Mouse (Mus musculus) ES-E14 (cell line): ENCODE data around the gene Myo5c. TPM values are rescaled to one million over a fixed set of nuclear protein-coding genes. Genes with fewer than 3 reads are reported as not detected.
"Not testable (repeated sequence)": the region's sequence is repeated elsewhere in the genome, so short reads cannot be mapped to it uniquely, and the experiment has no call there.

Source experiments
- DNase-seq: peaks from one replicate; pipeline ENCODE4 v3.0.0-alpha.2; 2013; ENCODE audit warnings: low read depth, low spot score
- H3K27ac ChIP-seq: 2 replicates; pipeline ENCODE4 v1.5.1; 2012; ENCODE audit warnings: low read depth, mild to moderate bottlenecking, low read length, moderate library complexity, mixed read lengths; ENCODE audit not compliant: poor library complexity, insufficient read depth, severe bottlenecking
- H3K36me3 ChIP-seq: 2 replicates; pipeline ENCODE4 v1.6.1; 2012; ENCODE audit warnings: mild to moderate bottlenecking, low read length, moderate library complexity, mixed read lengths; ENCODE audit not compliant: control insufficient read depth, poor library complexity, insufficient read depth, severe bottlenecking
- H3K4me1 ChIP-seq, 2 experiments: fragments of 150-350 bp in 1 of 2; sonication (generic) in 1 of 2; 2 replicates each; pipeline ENCODE4 v1.6.1; 2012; ENCODE audit warnings: low read length in 2 of 2, mild to moderate bottlenecking in 1 of 2, mixed read lengths in 1 of 2; ENCODE audit not compliant: control insufficient read depth in 2 of 2, insufficient read depth in 2 of 2, poor library complexity in 1 of 2
- H3K4me3 ChIP-seq, 2 experiments: fragments of 150-350 bp in 1 of 2; sonication (generic) in 1 of 2; 2 replicates each; pipeline ENCODE4 v1.5.1; 2012; ENCODE audit warnings: low read length in 2 of 2, low read depth in 1 of 2, mild to moderate bottlenecking in 1 of 2, mixed read lengths in 1 of 2; ENCODE audit not compliant: insufficient read depth in 1 of 2, poor library complexity in 1 of 2, severe bottlenecking in 1 of 2
- H3K9ac ChIP-seq: 2 replicates; pipeline ENCODE4 v1.6.1; 2012; ENCODE audit warnings: low read depth, mild to moderate bottlenecking, low read length, mixed read lengths; ENCODE audit not compliant: poor library complexity, insufficient read depth, severe bottlenecking
- H3K9me3 ChIP-seq: fragments of 150-350 bp; sonication (generic); 2 replicates; pipeline ENCODE4 v1.6.1; 2012; ENCODE audit warnings: low read depth, mild to moderate bottlenecking, low read length; ENCODE audit not compliant: control insufficient read depth, insufficient read depth
- CHD2 ChIP-seq: IDR thresholded peaks from 2 replicates; pipeline ENCODE4 v1.6.1; 2014; ENCODE audit warnings: mild to moderate bottlenecking, low read depth, low read length, inconsistent platforms
- HCFC1 ChIP-seq: IDR thresholded peaks from 2 replicates; pipeline ENCODE4 v1.6.1; 2012; ENCODE audit warnings: low read length, inconsistent platforms, borderline replicate concordance; ENCODE audit not compliant: insufficient read depth
- MAFK ChIP-seq: IDR thresholded peaks from 2 replicates; pipeline ENCODE4 v1.6.1; 2014; ENCODE audit warnings: mild to moderate bottlenecking, low read depth, low read length, inconsistent platforms; ENCODE audit not compliant: insufficient read depth
- ZC3H11A ChIP-seq: IDR thresholded peaks from 2 replicates; pipeline ENCODE4 v1.6.1; 2012; ENCODE audit warnings: low read depth, mild to moderate bottlenecking, inconsistent platforms, low read length, borderline replicate concordance
- ZNF384 ChIP-seq: IDR thresholded peaks from 2 replicates; pipeline ENCODE4 v1.6.1; 2012; ENCODE audit warnings: low read depth, low read length, inconsistent platforms
- in situ Hi-C, 2 experiments: fragments of 600-800 bp; cut with MboI; formaldehyde crosslinking; loops; one replicate each; pipeline ENCODE4 v1.15.1; 2025; ENCODE audit warnings: low sequenced_read_pairs in 2 of 2, inconsistent platforms in 1 of 2; ENCODE audit not compliant: unreplicated experiment in 2 of 2
- total RNA-seq: library from RNA; depleted of rRNA; stranded (reverse); fragments of 300-350 nt; gene quantifications from 2 replicates; pipeline ENCODE4 v1.2.3, GENCODE M21; 2012

The Myo5c gene
- total RNA-seq, 1 experiment = 7.5 TPM

- in situ Hi-C loops = no loop called here
- Histone ChIP-seq H3K9me3 (no peaks in the 10 kb centered on the region), H3K27ac (no peak overlapping the region), H3K4me3 (no peak overlapping the region), H3K36me3 (peaks cover 3% of the 10 kb centered on the region; the same call in 1 of the 2 replicates), H3K9ac (no peak overlapping the region), H3K4me1 (no peaks in the 10 kb centered on the region)
- TF ChIP-seq HCFC1 (no peak), MAFK (no peak), CHD2 (no peak), ZC3H11A (no peak), ZNF384 (no peak)
- no peak for DNase-seq
Observed at GRCm38 (mm10) chr9:75247870-75248269, 16.1 kb downstream of the Myo5c start.

- DNase-seq = no peak
- Histone ChIP-seq H3K27ac (no peak overlapping the region), H3K4me1 (no peaks in the 10 kb centered on the region), H3K4me3 (no peak overlapping the region), H3K9ac (no peak overlapping the region), H3K36me3 (peaks cover 3% of the 10 kb centered on the region; the same call in 1 of the 2 replicates), H3K9me3 (no peaks in the 10 kb centered on the region)
- TF ChIP-seq ZNF384 (no peak), MAFK (no peak), HCFC1 (no peak), CHD2 (no peak), ZC3H11A (no peak)
- in situ Hi-C loops = no loop called here
Observed at GRCm38 (mm10) chr9:75248359-75248758, 16.5 kb downstream of the Myo5c start.

GRCm38 (mm10) chr9:75248874-75249273 lies 17.1 kb downstream of the Myo5c start:
- no peak overlapping the region for H3K27ac ChIP-seq
- no peak overlapping the region for H3K9ac ChIP-seq
- peaks cover 3% of the 10 kb centered on the region; the same call in 1 of the 2 replicates for H3K36me3 ChIP-seq
- H3K4me1 ChIP-seq = no peaks in the 10 kb centered on the region
- no peaks in the 10 kb centered on the region for H3K9me3 ChIP-seq
- TF ChIP-seq CHD2 (no peak), ZNF384 (no peak), ZC3H11A (no peak), HCFC1 (no peak), MAFK (no peak)
- H3K4me3 ChIP-seq = no peak overlapping the region
- in situ Hi-C loops = no loop called here
- no peak for DNase-seq

- in situ Hi-C loops, H3K9ac ChIP-seq, H3K27ac ChIP-seq: not testable (repeated sequence)
Observed at GRCm38 (mm10) chr9:75253158-75253557, 21.3 kb downstream of the Myo5c start.

GRCm38 (mm10) chr9:75253766-75254165 lies 21.9 kb downstream of the Myo5c start:
- TF ChIP-seq ZC3H11A (no peak), HCFC1 (no peak), ZNF384 (no peak), CHD2 (no peak), MAFK (no peak)
- H3K9me3 ChIP-seq = no peaks in the 10 kb centered on the region
- DNase-seq = no peak
- no peak overlapping the region for H3K4me3 ChIP-seq
- H3K9ac ChIP-seq = no peak overlapping the region
- H3K4me1 ChIP-seq = peaks cover 0 to 3% of the 10 kb centered on the region in 2 experiments; a peak in 1 of 4 replicates
- H3K27ac ChIP-seq = no peak overlapping the region
- in situ Hi-C loops = no loop called here
- H3K36me3 ChIP-seq = no peaks in the 10 kb centered on the region

More at GRCm38 (mm10) chr9:75253158-75253557, 21.3 kb downstream of the Myo5c start:
- H3K4me1 ChIP-seq, H3K9me3 ChIP-seq, H3K36me3 ChIP-seq, DNase-seq, H3K4me3 ChIP-seq: not testable (repeated sequence)
